Comparison of ENCODE assay signal across 33 mouse cellular contexts in the genomic region with DNA sequence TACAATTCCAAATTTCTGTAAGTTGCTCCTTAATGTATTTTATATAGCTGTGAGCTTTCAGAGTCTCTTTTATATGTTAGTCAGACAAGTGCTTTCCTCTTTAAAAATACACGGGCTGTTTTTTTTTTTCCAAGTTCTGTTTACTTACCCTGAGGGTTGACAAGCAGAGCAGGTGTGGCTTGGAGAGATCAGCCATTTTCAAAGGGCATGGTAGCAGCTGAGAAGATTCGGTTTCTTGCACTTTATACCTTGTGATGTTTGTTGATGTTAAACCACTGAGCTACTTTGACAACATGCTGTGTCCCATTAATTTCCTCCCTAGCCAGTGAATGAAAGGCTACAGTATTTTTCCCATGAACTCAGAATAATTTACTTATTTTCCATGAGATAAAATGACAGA. TPM values are rescaled to one million over a fixed set of nuclear protein-coding genes. Genes with fewer than 3 reads are reported as not detected.
DNase-seq lines count a peak whose midpoint lies in the region; ATAC-seq lines count a peak whose summit lies in the region.
"Had no signal": no experiment of that assay in that cellular context is flagged by ENCODE, and none has a peak within 500 bp of the region (broad histone marks: within the 10 kb centered on the region; RNA-seq: fewer than 3 reads in every experiment).

No protein-coding gene starts in this region.

- H3K27me3 ChIP-seq in lung, embryonic 16.5 days (ENCODE audit: control insufficient read depth, insufficient read depth, low read depth, low read length), result no peaks in the 10 kb centered on the region
- H3K27me3 ChIP-seq: embryonic facial prominence, embryonic 15.5 days; heart, embryonic 13.5 days had no signal

- no peak overlapping the region for H3K9ac ChIP-seq in lung, embryonic 16.5 days (ENCODE audit: low read length)
- H3K9ac ChIP-seq: embryonic facial prominence, embryonic 15.5 days; forebrain, postnatal 0 days; heart, embryonic 13.5 days; hindbrain, embryonic 14.5 days had no signal

- H3K36me3 ChIP-seq in lung, embryonic 16.5 days (ENCODE audit: control insufficient read depth, insufficient read depth, low read length), result no peaks in the 10 kb centered on the region
- H3K36me3 ChIP-seq: embryonic facial prominence, embryonic 15.5 days; heart, embryonic 10.5 days; heart, embryonic 13.5 days had no signal

- no peak overlapping the region for H3K4me3 ChIP-seq in lung, embryonic 16.5 days (ENCODE audit: low read length)
- H3K4me3 ChIP-seq: embryonic facial prominence, embryonic 15.5 days; heart, adult 2 months; heart, embryonic 10.5 days; heart, embryonic 13.5 days had no signal

- no peaks in the 10 kb centered on the region for H3K4me1 ChIP-seq in lung, embryonic 16.5 days (replicated peaks; ENCODE audit: control insufficient read depth, insufficient read depth, low read length)
- H3K4me1 ChIP-seq: embryonic facial prominence, embryonic 15.5 days; heart, embryonic 10.5 days; heart, embryonic 13.5 days had no signal

- DNase-seq in gastrocnemius, adult 18-20 months (ENCODE audit: low spot score), result peak; percentile 61
- DNase-seq in gastrocnemius, postnatal 14 days, result no peak
- DNase-seq in gastrocnemius, postnatal 25 days, result peak; percentile 34
- no peak for DNase-seq in gastrocnemius, postnatal 36 days
- DNase-seq in lung, postnatal 10 days, result no peak
- no peak for DNase-seq in Muller cell, postnatal 12 days (ENCODE audit: inconsistent ontology term)
- DNase-seq: adrenal gland, adult 8-10 months; adrenal gland, postnatal 25 days; cerebellum, adult 11-12 months; cerebellum, adult 8-10 months; cerebellum, postnatal 14 days; forebrain, postnatal 0 days; heart, adult 2 months; heart, postnatal 14 days; heart, postnatal 4 days; kidney, adult 18-20 months had no signal

- peak overlapping the region; percentile 7; the same call in 1 of the 2 replicates for H3K27ac ChIP-seq in lung, embryonic 16.5 days (ENCODE audit: low read length)
- H3K27ac ChIP-seq: embryonic facial prominence, embryonic 15.5 days; heart, adult 2 months; heart, embryonic 10.5 days; heart, embryonic 13.5 days; hindbrain, embryonic 14.5 days; hindbrain, postnatal 0 days had no signal

- ATAC-seq in lung, embryonic 16.5 days (ENCODE audit: low read depth), result no peak
- ATAC-seq: activated CD4-positive, CD25-positive, alpha-beta regulatory T cell, adult 4 months; CD4-positive, CD25-positive, alpha-beta regulatory T cell, adult 4 months; forebrain, embryonic 14.5 days; forebrain, postnatal 0 days; hindbrain, postnatal 0 days; inflammation-experienced regulatory T-cells, adult 6 months; intestine, embryonic 16.5 days had no signal

- no peaks in the 10 kb centered on the region for H3K9me3 ChIP-seq in lung, embryonic 16.5 days (ENCODE audit: control insufficient read depth, low read length)
- H3K9me3 ChIP-seq: embryonic facial prominence, embryonic 15.5 days; heart, embryonic 10.5 days; heart, embryonic 13.5 days had no signal

- intact Hi-C loops in gastrocnemius, postnatal 14 days (cut with DNase I; ENCODE audit: low total_unique reads), result no loop called here
- intact Hi-C loops in gastrocnemius, postnatal 36 days (cut with DNase I), result no loop called here

- H3K4me2 ChIP-seq in lung, embryonic 16.5 days (ENCODE audit: low read depth, low read length), result no peak overlapping the region
- H3K4me2 ChIP-seq: embryonic facial prominence, embryonic 15.5 days; heart, embryonic 13.5 days; hindbrain, embryonic 14.5 days had no signal

- 13% methylated on average over 2 of the region's 2 CpGs for WGBS in lung, embryonic 16.5 days

RNA-seq across cellular contexts. Expression of gene Ppp1r3a, which starts 42.9 kb away (rescaled TPM):
- 100 to 1,000 TPM; 207 to 247 TPM for total RNA-seq in gastrocnemius, adult 18-20 months (2021)
- 100 to 1,000 TPM; 130 to 146 TPM for total RNA-seq in gastrocnemius, postnatal 14 days (2021)
- total RNA-seq in gastrocnemius, postnatal 25 days (2021), result 100 to 1,000 TPM; 150 to 161 TPM
- 100 to 1,000 TPM; 175 to 229 TPM for total RNA-seq in gastrocnemius, postnatal 36 days (2021)
- 0.39 and 0.57 TPM in 2 replicates for polyA plus RNA-seq in lung, embryonic 16.5 days (2015; fragmentation: Nextera tagmentation; extraction: Ambion mirVana)
- total RNA-seq: adrenal gland, postnatal 25 days; granulocyte monocyte progenitor cell, adult 5-6 weeks; hindbrain, postnatal 0 days; MEL had no signal
- polyA plus RNA-seq: activated CD4-positive, CD25-positive, alpha-beta regulatory T cell, adult 4 months; brain, embryonic 14.5 days; C2C12; CD4-positive, CD25-positive, alpha-beta regulatory T cell, adult 4 months; forebrain, embryonic 11.5 days; forebrain, embryonic 14.5 days; forebrain, postnatal 0 days; hindbrain, embryonic 11.5 days; hindbrain, embryonic 14.5 days; inflammation-experienced regulatory T-cells, adult 6 months; intestine, embryonic 16.5 days had no signal

Comparison
In these comparisons a context has a peak if more than half of its experiments do, and no peak if none do; other contexts are left out.
1. DNase-seq: peak in gastrocnemius, adult 18-20 months (single experiment) and gastrocnemius, postnatal 25 days (single experiment); none in gastrocnemius, postnatal 14 days (single experiment), gastrocnemius, postnatal 36 days (0 of 2), lung, postnatal 10 days (single experiment) and Muller cell, postnatal 12 days (single experiment).